Mouse (Mus musculus) kidney, postnatal 14 days (tissue): Measurements from ENCODE around the gene Adamts17.

Experiments
- DNase-seq: peaks from one replicate; pipeline ENCODE4 v3.0.0; 2022; ENCODE audit warnings: mixed read lengths

The Adamts17 gene

DNA sequence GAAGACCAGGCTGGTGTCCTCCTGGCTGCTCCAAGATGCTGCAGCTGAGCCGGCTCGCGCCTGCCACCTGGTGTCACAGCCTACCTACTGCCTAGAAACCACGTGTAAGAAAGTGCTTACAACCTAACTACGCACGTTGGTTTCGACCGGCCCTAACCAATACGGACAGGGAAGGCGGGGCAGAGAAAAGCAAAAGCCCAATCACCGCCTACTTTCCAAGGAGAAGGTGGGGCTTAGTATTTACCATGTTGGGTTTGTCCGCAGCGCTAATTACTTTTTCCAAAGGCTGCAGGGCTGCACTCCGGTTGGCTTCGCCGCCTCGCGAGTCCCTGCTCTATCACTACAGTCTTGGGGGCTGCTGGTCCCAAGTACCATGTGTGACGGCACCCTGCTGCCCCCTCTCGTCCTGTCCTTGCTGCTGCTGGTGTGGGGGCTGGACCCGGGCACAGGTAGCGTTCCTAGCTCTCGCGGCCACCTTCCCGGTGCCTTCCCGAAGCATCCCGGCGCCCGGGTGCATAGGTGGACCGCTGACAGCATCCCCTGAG, at the start of gene Adamts17:
Gene Adamts17 (plus strand): TSS at position 273 of the 545 bp plus-strand sequence.
- peak; percentile 95 for DNase-seq

DNA sequence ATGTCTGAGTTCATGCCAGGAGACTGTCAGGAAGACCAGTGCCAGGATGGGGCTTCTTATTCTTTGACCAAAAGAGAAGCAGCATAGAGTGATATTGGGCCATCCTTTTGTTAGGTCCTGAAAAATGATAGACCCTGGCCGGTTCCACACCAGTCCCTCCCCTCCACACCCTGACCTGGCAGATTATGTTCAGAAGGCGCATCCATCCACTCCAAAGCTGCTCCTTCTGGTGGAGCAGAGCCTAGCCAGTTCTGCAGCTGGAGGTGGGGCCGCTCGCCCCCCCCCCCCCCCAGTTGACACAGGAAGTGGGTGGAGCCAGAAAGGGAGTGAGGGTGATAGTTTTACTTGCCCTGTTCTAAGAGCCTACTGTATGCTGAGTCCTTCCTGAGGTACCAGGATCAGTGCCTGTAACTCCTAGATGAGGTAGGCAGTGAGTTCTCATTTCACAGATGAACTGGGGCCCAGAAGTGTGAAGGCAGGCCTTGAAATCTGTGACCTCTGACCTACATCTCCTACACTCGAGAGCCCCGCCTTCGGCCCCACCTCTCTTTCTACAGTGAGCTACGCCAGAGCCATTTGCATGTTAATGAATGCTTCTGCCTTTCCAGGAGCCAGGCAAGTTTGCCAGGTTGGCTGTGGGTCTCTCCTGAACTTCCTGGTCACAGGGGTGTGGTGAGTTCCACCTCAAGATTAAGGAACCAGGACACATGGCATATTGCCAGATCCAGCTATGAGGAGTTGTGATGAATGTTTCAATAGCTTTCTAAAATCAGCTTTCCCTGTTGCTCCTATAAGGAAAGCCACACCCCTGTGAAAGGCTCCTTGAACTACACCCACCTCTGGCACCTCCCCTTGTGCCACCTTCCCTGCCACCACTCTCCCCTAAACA, 49.4 kb upstream of the Adamts17 start:
- DNase-seq: peak; percentile 62

DNA sequence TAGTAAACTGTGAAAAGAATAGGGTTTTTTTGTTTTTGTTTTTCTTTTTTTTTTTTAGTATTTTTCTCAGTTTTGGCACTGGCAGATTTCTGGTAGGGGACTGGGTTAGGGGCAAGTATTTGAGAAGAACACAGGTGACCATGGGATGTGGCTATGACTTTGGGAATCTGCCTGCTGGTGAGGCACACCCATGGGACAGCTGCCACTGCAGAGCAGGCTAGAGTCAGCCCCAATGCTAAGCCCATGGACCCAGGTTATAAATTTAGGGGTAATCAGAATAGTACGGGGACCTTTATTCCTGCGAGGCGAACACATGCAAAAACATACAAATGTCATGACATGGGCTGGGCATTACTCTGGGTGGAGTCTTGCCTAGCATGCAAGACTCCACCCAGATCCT, 48.5 kb upstream of the Adamts17 start:
- DNase-seq: no peak

DNA sequence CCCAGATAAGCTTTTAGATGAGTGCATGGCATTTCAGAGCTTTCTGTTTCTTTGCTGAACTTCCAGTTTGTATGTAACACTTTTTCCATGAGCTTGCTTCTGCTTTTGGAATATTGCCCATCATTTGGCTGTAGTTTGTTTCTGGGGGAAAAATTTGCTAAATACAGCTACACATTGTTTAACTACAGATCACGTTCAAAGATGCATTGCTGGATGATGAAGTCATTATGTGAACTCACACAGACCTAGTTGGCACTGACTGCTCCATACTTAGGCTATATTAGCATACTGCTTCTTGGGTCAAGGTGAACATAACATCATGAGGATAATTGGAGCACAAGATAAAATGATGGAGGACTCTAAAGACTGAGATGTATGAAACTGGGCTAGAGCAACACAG, 42.6 kb upstream of the Adamts17 start:
- DNase-seq: no peak

DNA sequence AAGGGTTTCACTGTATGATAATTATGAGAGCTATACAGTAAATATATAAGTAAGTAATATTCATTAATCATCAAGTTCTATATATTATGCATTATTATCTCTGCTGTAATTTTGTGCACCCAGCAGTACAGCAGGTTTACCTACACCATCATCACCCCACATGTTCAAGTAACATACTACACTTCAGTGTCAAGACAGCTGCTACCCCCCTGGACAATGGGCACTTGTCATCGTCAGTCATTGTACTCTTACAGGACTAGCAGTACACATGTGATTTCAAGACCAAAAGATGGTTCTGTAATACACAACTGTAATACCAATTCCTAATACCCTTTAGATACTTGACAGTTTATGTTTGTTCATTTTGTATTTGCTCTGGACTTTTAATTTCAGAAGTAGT, 42.2 kb upstream of the Adamts17 start:
- no peak for DNase-seq

DNA sequence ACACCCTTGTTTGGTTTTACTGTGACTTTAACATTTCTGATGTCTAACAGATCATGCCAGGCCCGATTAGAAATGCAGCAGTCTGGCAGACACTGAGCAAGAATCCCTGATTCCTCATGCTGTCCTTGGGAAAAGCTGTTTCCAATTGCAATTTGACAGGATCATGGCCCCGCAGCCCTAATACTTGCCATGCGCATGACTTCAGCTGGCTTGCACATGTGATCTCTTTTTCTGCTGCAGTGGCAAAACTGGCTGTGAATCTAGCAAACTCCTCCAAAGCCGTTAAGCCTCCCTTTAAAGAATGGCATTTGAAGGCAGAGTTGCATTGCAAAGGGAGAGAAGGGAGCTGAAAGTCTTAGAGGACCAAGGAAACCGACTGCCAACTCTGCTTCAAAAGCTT, 40.7 kb upstream of the Adamts17 start:
- DNase-seq: peak; percentile 34

DNA sequence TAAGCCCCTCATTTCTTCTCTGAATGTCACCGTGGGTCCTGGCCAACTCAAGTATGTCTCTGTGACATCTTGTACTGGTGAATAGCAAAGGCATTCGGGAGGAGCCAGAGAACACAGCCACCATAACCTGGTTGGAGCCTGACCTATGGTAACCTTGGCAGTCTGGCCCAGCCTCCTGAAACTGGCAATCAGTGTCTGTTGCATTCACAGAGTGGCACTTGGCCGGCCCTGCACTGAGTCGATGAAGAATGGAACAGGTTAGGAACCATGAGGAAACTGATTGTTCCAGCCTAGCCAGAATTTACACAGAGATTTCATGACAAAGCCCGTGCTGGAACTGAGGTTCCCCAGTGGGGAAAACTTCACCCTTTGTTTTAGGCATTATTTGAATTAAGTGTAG, 38.8 kb upstream of the Adamts17 start:
- DNase-seq: no peak

DNA sequence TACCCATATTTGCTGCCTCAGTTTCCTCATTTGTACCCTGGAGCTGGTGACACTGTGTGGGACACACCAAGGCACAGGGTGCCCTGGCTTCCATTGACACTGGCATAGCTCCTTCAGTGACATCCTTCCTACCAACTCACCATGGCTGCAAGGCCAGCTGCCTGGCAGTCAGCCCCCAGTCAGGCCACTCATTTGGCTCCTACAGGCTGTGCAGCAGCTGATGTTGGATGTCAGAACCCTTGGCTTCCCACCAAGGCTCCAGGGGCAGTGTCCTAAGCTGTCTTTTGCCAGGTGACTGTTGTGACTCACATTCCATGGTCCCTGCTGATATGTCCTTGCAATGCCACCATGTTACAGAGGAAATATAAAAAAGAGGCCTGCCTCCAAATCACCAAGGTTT, 37.8 kb upstream of the Adamts17 start:
- DNase-seq: no peak

DNA sequence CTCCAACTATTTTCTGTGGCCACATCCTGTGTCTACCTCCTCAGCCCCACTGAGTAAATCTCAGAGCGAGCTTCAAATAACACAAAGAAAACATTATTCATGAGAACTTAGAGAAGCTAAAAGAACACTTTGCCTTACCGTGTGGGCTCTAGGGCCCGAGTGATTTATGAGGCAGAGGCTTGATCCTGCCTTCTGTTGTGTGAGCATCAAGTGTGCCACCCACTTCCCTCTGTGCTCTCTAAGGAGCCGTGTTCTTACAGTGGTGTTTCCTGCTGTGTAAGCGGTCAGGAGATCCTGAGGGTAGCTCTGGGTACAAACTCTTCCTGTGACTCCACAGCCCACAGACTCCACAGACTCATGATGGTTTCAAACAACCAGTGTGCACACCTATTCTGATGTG, 35.7 kb upstream of the Adamts17 start:
- DNase-seq: no peak

DNA sequence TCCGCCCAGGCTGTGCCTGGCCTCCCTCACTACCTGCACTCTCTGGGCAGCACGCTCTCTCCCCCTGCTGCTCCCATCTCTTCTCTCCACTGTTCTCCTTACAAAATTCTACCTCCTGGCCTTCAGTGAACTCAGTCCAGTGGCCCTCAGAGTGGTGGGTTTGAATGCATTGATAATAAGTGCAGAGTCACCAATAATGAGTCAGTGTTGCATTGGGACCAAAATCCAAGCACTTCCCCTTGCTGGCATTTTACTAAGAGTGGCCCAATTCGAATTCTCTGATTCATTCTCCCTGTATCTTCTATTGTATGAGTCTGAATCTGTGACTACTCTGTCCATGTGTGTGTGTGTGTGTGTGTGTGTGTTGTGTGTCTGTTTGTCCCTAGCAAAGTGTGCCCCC, 32.7 kb upstream of the Adamts17 start:
- DNase-seq: no peak

DNA sequence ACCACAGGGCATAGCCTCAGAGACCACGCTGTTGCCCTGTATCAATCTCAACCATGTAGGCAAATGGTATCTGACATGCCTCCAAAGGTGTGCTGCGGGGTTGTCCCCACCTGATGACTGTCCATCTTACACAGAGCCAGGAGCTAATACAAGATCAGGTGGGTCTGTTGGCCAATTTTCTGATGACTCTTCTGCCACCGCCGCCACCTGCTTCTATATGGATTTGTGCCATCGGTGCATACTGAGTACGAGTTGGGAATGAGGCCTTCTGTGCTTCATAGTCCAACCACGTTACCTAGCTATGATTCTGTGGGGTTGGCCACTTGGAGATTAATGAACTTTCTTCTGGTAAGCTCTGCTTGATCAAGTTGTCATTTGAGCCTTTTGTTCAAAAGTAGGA, 29.1 kb upstream of the Adamts17 start:
- no peak for DNase-seq

DNA sequence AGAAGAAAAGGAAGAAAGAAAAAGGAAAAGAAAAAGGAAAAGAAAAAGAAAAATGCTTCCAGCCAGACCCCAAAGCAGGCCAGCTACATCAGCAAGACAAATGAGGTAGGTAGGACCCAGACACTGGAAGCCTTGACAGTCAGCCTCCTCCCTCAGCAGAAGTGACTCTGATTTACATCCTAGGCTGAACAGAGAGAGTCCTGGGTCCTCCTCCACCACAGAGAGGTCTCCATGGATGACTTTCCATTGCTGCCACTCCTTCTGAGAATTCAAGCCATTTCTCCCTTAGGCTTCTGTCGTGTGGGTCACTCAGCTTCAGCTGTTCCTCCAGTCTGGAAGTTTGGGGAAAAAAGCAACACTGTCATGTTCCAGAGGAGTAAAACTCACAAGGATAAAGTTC, 28.2 kb upstream of the Adamts17 start:
- DNase-seq: no peak

DNA sequence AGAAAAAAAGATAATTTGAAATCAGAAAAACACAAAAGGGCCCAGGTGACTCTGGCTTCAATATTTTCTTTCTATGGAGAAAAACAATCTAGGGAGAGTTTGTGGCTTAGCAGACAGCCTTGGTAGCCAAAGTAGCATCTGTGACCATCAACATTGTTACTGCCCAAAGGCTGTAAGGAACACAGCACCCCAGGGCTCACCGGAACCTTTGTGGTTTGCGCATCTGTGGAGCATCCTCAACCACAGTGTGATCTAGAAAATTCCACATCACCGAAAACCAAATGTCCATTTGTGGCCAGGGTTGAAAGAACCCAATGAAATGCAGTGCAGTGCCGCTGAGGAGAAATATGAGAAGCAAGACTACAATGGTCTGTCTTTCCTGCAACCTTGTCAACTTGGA, 27.2 kb upstream of the Adamts17 start:
- no peak for DNase-seq

DNA sequence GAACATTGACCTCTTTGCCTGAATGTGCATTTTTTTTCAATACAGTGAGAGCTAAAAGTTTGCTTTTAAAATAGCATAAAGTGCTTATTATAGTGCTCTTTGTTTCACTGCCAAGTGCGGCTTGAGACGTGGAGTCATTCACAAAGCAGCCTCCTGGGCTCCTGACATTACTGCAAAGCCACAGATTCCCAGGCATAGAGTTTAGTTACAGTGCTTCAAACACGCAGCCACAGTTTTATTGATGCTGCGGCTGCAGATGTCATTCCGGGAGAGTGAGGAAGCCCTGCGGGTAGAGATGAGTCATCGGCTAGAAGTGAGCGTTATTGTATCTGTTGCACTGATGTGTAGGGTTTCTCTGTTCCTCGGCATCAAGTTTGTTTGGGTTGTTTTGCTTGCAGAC, 26.8 kb upstream of the Adamts17 start:
- DNase-seq: no peak

DNA sequence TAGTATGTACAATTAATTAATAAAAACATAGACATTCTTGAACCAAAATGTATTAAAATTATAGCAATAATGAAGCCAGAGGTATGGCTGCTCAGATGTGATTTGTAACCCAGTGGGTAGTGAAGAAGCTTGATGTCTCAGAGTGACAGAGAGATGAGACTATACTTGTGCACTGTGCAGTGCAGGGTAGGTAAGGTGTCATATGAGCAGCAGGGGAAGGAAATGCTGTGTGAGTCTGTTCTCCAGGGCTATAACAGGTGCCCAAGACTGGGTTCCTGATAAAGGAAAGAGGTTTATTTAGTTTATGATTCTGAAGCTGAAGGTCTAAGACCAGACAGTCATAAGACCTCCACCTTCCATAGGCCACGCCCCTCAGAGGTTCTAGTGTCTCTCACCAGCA, 26.4 kb upstream of the Adamts17 start:
- DNase-seq: no peak

DNA sequence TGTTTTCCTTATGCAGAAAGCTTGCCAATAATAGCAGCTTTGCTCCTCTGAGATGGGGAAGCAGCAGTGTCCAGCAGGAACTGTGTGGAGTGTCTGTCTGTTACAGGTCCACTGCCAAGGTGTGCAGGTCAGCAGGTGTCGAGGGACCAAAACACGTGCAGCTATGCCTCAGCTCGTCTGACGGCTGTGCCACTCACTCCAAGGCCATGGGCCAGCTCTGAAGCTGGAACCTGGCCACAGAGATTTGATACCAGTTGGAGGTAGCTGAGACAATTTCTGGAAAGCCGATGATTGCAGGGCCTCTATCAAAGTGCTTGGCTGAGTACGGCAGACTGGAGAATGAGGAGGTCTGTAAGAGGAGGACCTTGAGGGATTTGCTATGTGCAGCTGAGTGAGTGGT, 24.0 kb upstream of the Adamts17 start:
- DNase-seq: no peak

DNA sequence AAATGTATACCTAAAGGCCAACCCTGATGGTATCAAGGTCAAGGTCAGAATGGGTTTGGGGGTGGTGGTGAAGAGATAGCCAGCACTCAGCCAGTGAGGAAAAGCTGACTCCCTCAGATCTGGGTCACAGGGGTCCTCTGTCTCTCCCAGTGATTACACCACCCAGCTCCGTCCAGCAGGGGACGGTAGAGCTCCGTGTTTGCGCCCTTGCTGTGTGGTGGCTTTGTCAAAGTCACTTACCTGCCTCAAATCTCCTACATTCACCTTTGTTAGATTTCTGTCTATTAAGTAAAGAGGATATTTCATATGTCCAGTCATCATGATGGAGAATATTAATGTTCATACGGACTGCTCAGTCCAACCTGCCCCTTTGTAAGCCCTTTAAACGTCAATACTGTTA, 19.5 kb upstream of the Adamts17 start:
- DNase-seq: peak; percentile 51

DNA sequence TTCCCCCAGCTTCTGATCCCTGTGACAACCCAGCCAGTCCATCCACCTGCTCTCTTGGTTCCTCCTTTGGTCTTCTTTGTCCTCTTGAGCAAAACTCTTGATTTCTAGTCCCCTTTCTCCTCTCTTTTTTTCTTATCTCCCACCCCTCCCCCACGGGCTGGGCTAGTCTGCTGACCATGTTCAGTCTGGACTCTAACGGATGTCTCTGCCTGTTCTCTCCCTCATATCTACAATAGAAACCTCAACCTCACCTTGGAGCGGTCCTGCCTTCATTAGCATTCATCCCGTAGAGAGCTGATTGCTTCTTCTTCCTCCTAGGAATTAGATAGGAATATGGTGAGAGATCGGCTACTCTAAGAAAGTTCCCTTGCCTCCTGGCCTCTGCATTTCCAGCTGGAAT, 8.7 kb upstream of the Adamts17 start:
- DNase-seq: no peak

DNA sequence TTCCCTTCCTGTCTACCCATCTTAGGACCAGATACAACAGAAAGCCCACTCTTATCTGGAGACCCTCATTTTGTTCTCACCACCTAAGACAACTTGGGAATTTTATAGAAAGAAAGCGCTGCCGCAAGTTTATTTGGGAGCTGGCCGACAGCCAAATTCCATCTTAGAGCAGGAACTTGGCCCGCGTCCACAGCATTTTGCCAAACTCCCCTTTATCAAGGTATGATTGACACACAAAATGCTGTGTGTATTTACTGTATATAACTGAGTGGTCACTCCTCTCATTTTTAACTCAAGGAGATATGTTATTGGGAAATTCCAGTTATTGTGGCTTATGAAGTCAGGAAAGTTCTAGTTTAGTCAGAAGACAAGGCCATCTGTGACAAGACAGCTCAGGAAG, 8.2 kb upstream of the Adamts17 start:
- peak; percentile 62 for DNase-seq

DNA sequence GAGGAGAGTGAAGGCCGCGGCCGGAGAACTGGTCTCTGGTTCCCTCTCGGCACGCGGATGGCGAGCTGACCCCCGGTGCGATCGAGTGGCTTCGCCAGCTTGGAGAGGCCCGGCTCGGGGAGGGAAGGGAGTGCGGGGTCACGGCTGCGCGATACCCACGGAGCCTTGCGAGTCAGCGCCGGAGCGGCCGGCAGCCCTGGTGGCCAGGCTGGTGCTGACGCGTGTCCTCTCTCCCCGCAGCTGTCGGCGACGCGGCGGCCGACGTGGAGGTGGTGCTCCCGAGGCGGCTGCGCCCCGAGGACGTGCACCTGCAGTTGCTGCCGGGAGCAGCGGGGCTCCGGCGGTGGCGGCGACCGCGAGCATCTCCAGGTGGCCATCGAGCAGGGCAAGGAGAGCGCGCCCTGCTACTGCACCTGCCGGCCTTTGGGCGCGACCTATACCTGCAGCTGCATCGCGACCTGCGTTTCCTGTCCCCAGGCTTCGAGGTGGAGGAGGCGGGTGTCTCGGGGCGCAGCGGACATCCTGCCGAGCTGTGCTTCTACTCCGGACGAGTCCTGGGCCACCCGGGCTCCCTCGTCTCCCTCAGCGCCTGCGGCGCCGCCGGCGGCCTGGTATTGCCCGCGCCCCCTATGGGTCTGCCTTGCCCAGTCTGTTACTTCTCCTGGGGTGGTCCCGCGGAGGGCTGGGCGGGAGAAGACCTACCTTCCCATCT, 629 bp downstream of the Adamts17 start:
- DNase-seq: peak; percentile 53

DNA sequence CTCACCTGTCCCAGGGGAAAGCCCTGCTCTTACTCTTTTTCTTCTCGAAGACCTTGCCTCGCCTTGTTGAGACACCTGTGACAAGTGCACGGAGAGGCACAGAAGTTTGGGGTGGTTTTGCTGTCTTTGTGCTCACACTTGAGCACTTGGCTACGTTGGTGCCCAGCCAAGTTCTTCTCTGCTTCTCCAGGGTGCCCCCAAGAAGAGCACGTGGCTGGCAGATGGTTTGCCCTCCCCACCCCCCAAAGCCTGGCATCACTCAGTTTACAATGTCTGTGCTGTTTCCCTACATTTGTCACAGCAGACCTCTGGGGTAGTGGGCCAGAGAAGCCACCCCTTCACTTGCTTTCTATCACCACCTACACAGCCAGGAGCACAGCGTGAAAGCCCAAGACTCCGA, 1.6 kb downstream of the Adamts17 start:
- DNase-seq: no peak

DNA sequence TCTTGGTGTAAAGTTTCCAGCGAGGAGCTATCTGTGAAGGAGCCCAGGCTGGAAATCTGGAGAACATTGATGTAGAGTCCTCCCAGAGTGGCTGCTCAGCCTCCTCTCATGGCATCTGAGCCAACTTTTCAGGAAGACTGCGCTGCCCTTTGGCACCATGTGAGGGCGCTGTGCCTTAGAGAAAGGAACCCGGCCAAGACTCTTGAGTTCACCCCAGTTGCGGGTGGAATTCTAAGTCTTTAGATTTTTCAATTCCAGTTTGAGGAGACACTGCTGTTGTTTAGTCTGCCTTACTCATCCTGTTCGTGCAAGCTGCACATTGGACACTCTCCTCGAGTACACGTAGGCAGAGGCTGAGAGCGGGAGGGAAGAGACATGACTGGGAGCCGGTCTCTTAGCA, 2.5 kb downstream of the Adamts17 start:
- DNase-seq: peak; percentile 78

DNA sequence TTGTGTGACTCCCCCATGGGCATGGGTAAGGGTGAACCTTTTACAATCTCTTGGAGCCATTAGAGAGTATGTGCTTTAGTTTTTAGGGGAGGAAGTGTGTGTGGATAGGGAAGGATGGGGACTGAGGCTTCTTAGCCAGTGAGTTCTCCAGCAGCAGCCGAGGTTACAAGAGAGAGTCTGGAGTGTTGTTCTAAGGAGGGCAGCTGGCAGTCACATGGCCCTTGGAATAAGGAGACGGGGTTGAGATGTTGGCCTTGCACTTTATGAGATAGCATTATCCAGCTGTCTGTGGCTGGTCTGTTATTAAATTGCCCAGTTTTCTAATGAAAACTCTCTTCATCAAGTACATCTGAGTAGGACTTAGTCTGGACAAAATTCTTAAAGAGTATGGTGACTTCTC, 4.3 kb downstream of the Adamts17 start:
- no peak for DNase-seq

DNA sequence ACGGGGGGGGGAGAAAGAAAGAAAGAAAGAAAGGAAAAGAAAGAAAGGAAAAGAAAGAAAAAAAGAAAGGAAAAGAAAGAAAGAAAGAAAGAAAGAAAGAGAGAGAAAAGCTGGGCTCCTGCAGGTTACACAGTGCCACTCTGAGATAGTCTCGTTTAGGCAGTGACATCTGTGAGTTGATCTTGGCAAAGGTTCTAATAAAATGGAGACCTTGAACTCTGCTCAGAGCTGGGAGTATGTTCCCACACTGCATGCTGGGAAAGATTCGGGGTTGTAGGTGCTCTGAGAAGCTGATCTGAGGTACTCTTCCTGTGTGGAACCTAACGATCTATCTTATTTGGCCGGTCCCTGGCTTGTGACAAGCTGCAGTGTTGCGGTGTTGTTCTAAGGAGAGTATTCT, 7.0 kb downstream of the Adamts17 start:
- DNase-seq: no peak
